Mouse (Mus musculus) midbrain, embryonic 14.5 days (tissue): ENCODE measurements around the gene Padi6. TPM values are rescaled to one million over a fixed set of nuclear protein-coding genes. Genes with fewer than 3 reads are reported as not detected.

Source experiments
- ATAC-seq: fragments of 200-750 bp; cut with Nextera tagmentation; 2 replicates; pipeline ENCODE4 v1.8.0; 2017; ENCODE audit warnings: moderate number of reproducible peaks, moderate library complexity; ENCODE audit not compliant: low FRiP score, low TSS enrichment
- DNase-seq: peaks from one replicate; pipeline ENCODE4 v3.0.0-alpha.2; 2015
- H3K27ac ChIP-seq: fragments of 300-500 bp; sonication (generic); replicated peaks from 2 replicates; pipeline ENCODE4 v1.5.1; 2014; ENCODE audit warnings: mild to moderate bottlenecking, low read depth, low read length, moderate library complexity
- H3K27me3 ChIP-seq: fragments of 300-500 bp; sonication (generic); 2 replicates; pipeline ENCODE4 v1.6.1; 2014; ENCODE audit warnings: low read length, control low read depth, mixed read lengths; ENCODE audit not compliant: control insufficient read depth, insufficient read depth
- H3K36me3 ChIP-seq: fragments of 300-500 bp; sonication (generic); 2 replicates; pipeline ENCODE4 v1.6.1; 2014; ENCODE audit warnings: low read length, control low read depth; ENCODE audit not compliant: control insufficient read depth, insufficient read depth
- H3K4me1 ChIP-seq: fragments of 300-500 bp; sonication (generic); 2 replicates; pipeline ENCODE4 v1.6.1; 2014; ENCODE audit warnings: mild to moderate bottlenecking, antibody characterized with exemption, low read length, control low read depth; ENCODE audit not compliant: control insufficient read depth, insufficient read depth
- H3K4me2 ChIP-seq: fragments of 300-500 bp; sonication (generic); 2 replicates; pipeline ENCODE4 v1.6.1; 2014; ENCODE audit warnings: mild to moderate bottlenecking, low read length, moderate library complexity
- H3K4me3 ChIP-seq: fragments of 300-500 bp; sonication (generic); replicated peaks from 2 replicates; pipeline ENCODE4 v1.5.1; 2014; ENCODE audit warnings: low read depth, low read length
- H3K9ac ChIP-seq: fragments of 300-500 bp; sonication (generic); replicated peaks from 2 replicates; pipeline ENCODE4 v1.6.1; 2014; ENCODE audit warnings: mild to moderate bottlenecking, low read length, moderate library complexity
- H3K9me3 ChIP-seq: fragments of 300-500 bp; sonication (generic); 2 replicates; pipeline ENCODE4 v1.6.1; 2016; ENCODE audit warnings: low read length, control low read depth, mixed read lengths; ENCODE audit not compliant: control insufficient read depth
- WGBS: fragments of 180-500 bp; shearing (Covaris S2); extraction: QIAGEN DNeasy Blood & Tissue Kit; methylation state at CpG from one replicate; pipeline ENCODE4 v1.1.7; 2014; 5-methylcytosine and 5-hydroxymethylcytosine counted together
- polyA plus RNA-seq: library from polyadenylated mRNA; unstranded; fragments of >200 nt; fragmentation: Nextera tagmentation; extraction: Ambion mirVana; gene quantifications from 2 replicates; pipeline ENCODE4 v1.2.1, GENCODE M21; 2014

Gene Padi6
- polyA plus RNA-seq, 1 experiment from 2014 or later, result not detected

- Histone ChIP-seq H3K27me3 (no peaks in the 10 kb centered on the region), H3K4me3 (no peak overlapping the region), H3K9ac (no peak overlapping the region), H3K9me3 (no peaks in the 10 kb centered on the region), H3K4me2 (no peak overlapping the region), H3K27ac (no peak overlapping the region), H3K4me1 (no peaks in the 10 kb centered on the region), H3K36me3 (no peaks in the 10 kb centered on the region)
- 92% methylated on average over 14 of the region's 14 CpGs for WGBS
- DNase-seq (no peak), ATAC-seq (no peak)
These were observed 38.1 kb upstream of the Padi6 start for GRCm38 (mm10) chr4:140780507-140780906.

DNA sequence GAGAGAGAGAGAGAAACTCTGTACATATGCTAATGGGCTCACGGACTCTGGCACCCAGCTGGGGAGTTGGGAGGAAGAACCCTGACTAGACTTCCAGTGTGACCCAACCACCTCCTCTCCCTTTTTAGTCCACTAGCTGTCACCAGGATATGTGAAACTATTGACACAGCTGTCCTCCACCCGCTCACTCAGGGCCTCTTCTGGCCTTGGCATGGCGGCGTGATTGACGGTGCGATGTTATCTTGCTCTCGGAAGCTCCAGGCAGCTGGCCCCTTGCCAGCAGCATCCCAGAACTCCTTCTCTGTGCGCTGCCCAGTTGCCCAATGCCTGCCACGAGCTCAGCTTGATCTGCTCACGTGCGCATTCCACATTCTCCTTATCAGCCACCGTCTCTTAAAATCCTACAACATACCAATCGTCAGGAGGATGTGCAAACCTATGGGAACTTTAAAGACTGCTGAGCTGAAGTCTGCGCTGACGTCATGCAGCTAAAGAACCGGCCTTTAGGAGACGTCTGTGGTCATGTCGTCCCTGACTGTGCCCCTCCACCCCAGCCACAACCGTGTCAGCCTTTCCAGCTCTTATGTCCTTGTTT is 37.5 kb upstream of the Padi6 start:
- H3K4me2 ChIP-seq, result no peak overlapping the region
- H3K9me3 ChIP-seq, result no peaks in the 10 kb centered on the region
- H3K36me3 ChIP-seq, result no peaks in the 10 kb centered on the region
- no peak overlapping the region for H3K4me3 ChIP-seq
- DNase-seq (peak; percentile 66), ATAC-seq (no peak)
- 57% methylated on average over 19 of the region's 19 CpGs for WGBS
- no peak overlapping the region for H3K27ac ChIP-seq
- no peaks in the 10 kb centered on the region for H3K27me3 ChIP-seq
- no peak overlapping the region for H3K9ac ChIP-seq
- no peaks in the 10 kb centered on the region for H3K4me1 ChIP-seq

- Histone ChIP-seq H3K9ac (no peak overlapping the region), H3K36me3 (no peaks in the 10 kb centered on the region), H3K9me3 (no peaks in the 10 kb centered on the region), H3K4me3 (no peak overlapping the region), H3K27ac (no peak overlapping the region), H3K4me1 (no peaks in the 10 kb centered on the region), H3K4me2 (no peak overlapping the region), H3K27me3 (no peaks in the 10 kb centered on the region)
- ATAC-seq, result no peak
- 68% methylated on average over 13 of the region's 13 CpGs for WGBS
- DNase-seq, result no peak
These were observed 34.2 kb upstream of the Padi6 start for GRCm38 (mm10) chr4:140776623-140777022.

DNA sequence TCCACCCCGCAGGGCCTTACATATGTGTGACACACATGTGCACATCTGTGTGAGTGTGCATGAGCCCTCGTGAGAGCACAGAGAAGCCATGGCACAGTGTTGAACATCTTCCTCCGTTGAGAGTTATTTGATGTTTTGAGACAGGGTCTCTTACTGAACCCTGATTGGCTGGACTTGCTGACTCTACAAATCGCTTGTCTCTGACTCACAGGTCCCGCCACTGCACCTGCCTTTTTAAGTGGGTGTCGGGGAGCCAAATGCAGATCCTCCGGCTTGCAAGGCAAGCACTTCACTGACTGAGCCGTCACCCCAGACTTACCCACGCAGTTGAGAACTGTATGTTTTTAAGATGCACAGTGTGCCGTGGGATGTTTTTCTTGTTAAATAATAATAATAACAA is 33.4 kb upstream of the Padi6 start:
- Histone ChIP-seq H3K4me2 (no peak overlapping the region), H3K9ac (no peak overlapping the region), H3K4me3 (no peak overlapping the region), H3K4me1 (no peaks in the 10 kb centered on the region), H3K27me3 (no peaks in the 10 kb centered on the region), H3K36me3 (no peaks in the 10 kb centered on the region), H3K27ac (no peak overlapping the region), H3K9me3 (no peaks in the 10 kb centered on the region)
- ATAC-seq, result no peak
- 90% methylated on average over 10 of the region's 10 CpGs for WGBS
- no peak for DNase-seq

DNA sequence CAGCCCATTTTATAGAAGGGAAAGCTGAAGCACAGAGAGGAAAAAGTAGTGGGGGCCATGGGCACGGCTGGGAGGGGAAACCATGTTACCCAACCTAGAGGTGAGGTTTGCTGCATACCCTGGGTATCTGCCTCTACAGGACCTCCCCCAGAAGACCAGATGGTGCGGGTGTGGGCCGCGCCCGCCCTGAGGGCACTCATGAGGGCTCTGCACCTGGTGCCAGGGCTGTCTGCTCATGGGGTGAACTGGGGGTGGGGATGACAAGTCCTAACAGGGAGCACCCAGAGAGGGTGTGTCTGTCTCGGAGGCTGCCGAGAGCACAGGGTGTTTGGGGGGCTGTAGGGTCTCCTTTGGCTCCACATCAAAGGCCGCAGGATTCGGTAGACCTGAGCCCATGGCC is 32.5 kb upstream of the Padi6 start:
- Histone ChIP-seq H3K4me1 (no peaks in the 10 kb centered on the region), H3K27me3 (no peaks in the 10 kb centered on the region), H3K4me3 (no peak overlapping the region), H3K27ac (no peak overlapping the region), H3K9me3 (no peaks in the 10 kb centered on the region), H3K4me2 (no peak overlapping the region), H3K36me3 (no peaks in the 10 kb centered on the region), H3K9ac (no peak overlapping the region)
- no peak for ATAC-seq
- DNase-seq, result no peak
- WGBS, result 90% methylated on average over 9 of the region's 9 CpGs

- no peaks in the 10 kb centered on the region for H3K36me3 ChIP-seq
- no peak within 1 kb of the TSS for H3K27ac ChIP-seq
- H3K9ac ChIP-seq, result no peak within 1 kb of the TSS
- H3K27me3 ChIP-seq, result no peaks in the 10 kb centered on the region
- H3K4me2 ChIP-seq, result no peak within 1 kb of the TSS
- no peak for ATAC-seq
- no peaks in the 10 kb centered on the region for H3K4me1 ChIP-seq
- no peak for DNase-seq
- H3K9me3 ChIP-seq, result no peaks in the 10 kb centered on the region
- no peak within 1 kb of the TSS for H3K4me3 ChIP-seq
- 87% methylated on average over 21 of the region's 21 CpGs for WGBS
These were observed 31.8 kb upstream of the Padi6 start, which contains the start of gene Padi4 for GRCm38 (mm10) chr4:140774025-140774800. Gene Padi4 (minus strand): TSS chr4:140774236.

DNA sequence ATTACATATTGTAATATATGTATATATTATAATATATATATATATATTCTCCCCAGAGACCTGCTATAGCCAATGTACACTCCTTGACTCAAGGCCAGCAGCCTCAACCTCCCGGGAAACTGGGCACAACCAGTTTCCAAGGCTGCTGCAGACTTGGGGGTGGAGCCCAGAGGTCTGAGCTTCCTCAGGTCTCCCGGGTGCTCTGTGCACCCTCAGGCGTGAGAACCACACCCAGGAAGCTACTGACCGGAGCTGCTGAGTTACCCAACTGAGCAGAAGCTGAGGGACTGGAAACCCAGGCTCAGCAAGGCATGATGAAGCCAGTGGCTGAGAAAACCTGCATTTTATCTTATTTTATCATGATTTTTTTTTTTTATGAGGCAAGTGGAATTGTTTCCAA is 28.6 kb upstream of the Padi6 start:
- Histone ChIP-seq H3K36me3 (no peaks in the 10 kb centered on the region), H3K27ac (no peak overlapping the region), H3K4me3 (no peak overlapping the region), H3K9ac (no peak overlapping the region), H3K4me2 (no peak overlapping the region), H3K9me3 (no peaks in the 10 kb centered on the region), H3K27me3 (no peaks in the 10 kb centered on the region), H3K4me1 (no peaks in the 10 kb centered on the region)
- no peak for DNase-seq
- 50% methylated on average over 4 of the region's 4 CpGs for WGBS
- no peak for ATAC-seq

- no peak overlapping the region for H3K27ac ChIP-seq
- no peak overlapping the region for H3K4me3 ChIP-seq
- H3K36me3 ChIP-seq, result no peaks in the 10 kb centered on the region
- no peaks in the 10 kb centered on the region for H3K27me3 ChIP-seq
- no peak overlapping the region for H3K9ac ChIP-seq
- no peaks in the 10 kb centered on the region for H3K4me1 ChIP-seq
- no peak for ATAC-seq
- WGBS, result 10% methylated on average over 13 of the region's 13 CpGs
- H3K9me3 ChIP-seq, result no peaks in the 10 kb centered on the region
- no peak for DNase-seq
- H3K4me2 ChIP-seq, result peak overlapping the region; percentile 28; the same call in 1 of the 2 replicates
These were observed 28.0 kb upstream of the Padi6 start for GRCm38 (mm10) chr4:140770433-140770832.

GRCm38 (mm10) chr4:140768973-140769372 is 26.5 kb upstream of the Padi6 start:
- Histone ChIP-seq H3K27ac (no peak overlapping the region), H3K36me3 (no peaks in the 10 kb centered on the region), H3K4me2 (no peak overlapping the region), H3K9me3 (no peaks in the 10 kb centered on the region), H3K27me3 (no peaks in the 10 kb centered on the region), H3K9ac (no peak overlapping the region), H3K4me3 (no peak overlapping the region), H3K4me1 (no peaks in the 10 kb centered on the region)
- DNase-seq (no peak), ATAC-seq (no peak)
- WGBS, result 79% methylated on average over 5 of the region's 5 CpGs
